Mouse (Mus musculus) embryo, embryonic 9.5 days (tissue): ENCODE measurements around the gene Ski.
A peak's percentile ranks its signal among the peaks of the same experiment; 100 is the strongest.

Source experiments
- DNase-seq: peaks from one replicate; pipeline ENCODE4 v3.0.0-alpha.2; 2017; ENCODE audit errors: extremely low spot score

Ski gene

GRCm38 (mm10) chr4:155214188-155214587 lies 8.2 kb downstream of the Ski start:
- no peak for DNase-seq

- DNase-seq: no peak
These were observed 8.7 kb downstream of the Ski start for GRCm38 (mm10) chr4:155213752-155214054.

GRCm38 (mm10) chr4:155213052-155213751 lies 9.2 kb downstream of the Ski start:
- no peak for DNase-seq

GRCm38 (mm10) chr4:155209494-155209893 lies 12.9 kb downstream of the Ski start:
- no peak for DNase-seq

GRCm38 (mm10) chr4:155209079-155209478 lies 13.3 kb downstream of the Ski start:
- no peak for DNase-seq

- DNase-seq: no peak
These were observed 13.8 kb downstream of the Ski start for GRCm38 (mm10) chr4:155208613-155209012.

- DNase-seq: no peak
These were observed 14.6 kb downstream of the Ski start for GRCm38 (mm10) chr4:155207841-155208240.

- DNase-seq: no peak
These were observed 15.9 kb downstream of the Ski start for GRCm38 (mm10) chr4:155206498-155206897.

- DNase-seq: no peak
These were observed 16.5 kb downstream of the Ski start for GRCm38 (mm10) chr4:155205919-155206318.

- no peak for DNase-seq
These were observed 20.6 kb downstream of the Ski start for GRCm38 (mm10) chr4:155201764-155202163.

GRCm38 (mm10) chr4:155200861-155201390 lies 21.5 kb downstream of the Ski start:
- DNase-seq: no peak

- no peak for DNase-seq
These were observed 24.7 kb downstream of the Ski start for GRCm38 (mm10) chr4:155197726-155198125.

- no peak for DNase-seq
These were observed 27.2 kb downstream of the Ski start for GRCm38 (mm10) chr4:155195204-155195603.

- no peak for DNase-seq
These were observed 32.1 kb downstream of the Ski start for GRCm38 (mm10) chr4:155190275-155190674.

- peak; percentile 91 for DNase-seq
These were observed 32.7 kb downstream of the Ski start for GRCm38 (mm10) chr4:155189711-155190139.

GRCm38 (mm10) chr4:155188803-155189202 lies 33.6 kb downstream of the Ski start:
- no peak for DNase-seq

- peak; percentile 82 for DNase-seq
These were observed 34.1 kb downstream of the Ski start for GRCm38 (mm10) chr4:155188341-155188740.

GRCm38 (mm10) chr4:155187192-155187674 lies 35.2 kb downstream of the Ski start:
- DNase-seq: no peak

GRCm38 (mm10) chr4:155185845-155186244 lies 36.5 kb downstream of the Ski start:
- no peak for DNase-seq

- DNase-seq: no peak
These were observed 37.9 kb downstream of the Ski start for GRCm38 (mm10) chr4:155184248-155185070.

GRCm38 (mm10) chr4:155183201-155183600 lies 39.2 kb downstream of the Ski start:
- DNase-seq: no peak

- DNase-seq: no peak
These were observed 43.3 kb downstream of the Ski start for GRCm38 (mm10) chr4:155178981-155179512.

- DNase-seq: peak; percentile 73
These were observed 44.1 kb downstream of the Ski start for GRCm38 (mm10) chr4:155178274-155178673.
